Mouse (Mus musculus): ENCODE measurements at regions not wholly inside any gene's neighbourhood (a gene's known extent, or its start where the extent isn't known, plus 50 kb on each side); places are given as distances from the start of the nearest gene placed in this dataset.

DNA sequence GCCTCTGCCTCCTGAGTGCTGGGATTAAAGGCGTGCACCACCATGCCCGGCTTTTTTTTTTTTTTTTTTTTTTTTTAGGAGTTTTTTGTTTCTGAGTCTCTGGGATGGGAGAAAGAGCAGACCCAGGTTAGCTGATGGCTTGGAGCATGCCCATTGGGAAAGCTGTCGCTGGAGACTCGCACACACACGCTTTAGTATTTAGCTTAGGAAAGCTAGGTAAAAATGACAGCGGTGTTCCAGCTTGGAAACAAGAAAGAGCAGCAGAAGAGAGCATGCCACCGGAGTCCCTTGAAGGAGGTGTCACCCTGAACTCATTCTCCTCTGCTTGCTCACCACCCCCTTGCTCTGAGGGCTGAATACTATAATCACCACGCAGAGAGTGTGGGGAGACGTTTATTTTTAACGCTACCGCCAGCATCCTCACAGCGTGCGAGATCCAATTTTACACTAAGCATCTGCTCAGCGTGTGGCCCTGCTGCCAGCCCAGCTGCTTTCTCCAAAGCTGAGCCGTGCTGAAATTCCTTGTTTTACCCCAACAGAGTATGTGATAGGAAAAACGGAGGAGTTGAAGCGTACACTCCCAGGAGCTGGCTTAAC lies 95.9 kb upstream of the Map3k1 start:
- TF ChIP-seq POLR2A (IDR thresholded peaks at IDR 0.05; ENCODE audit: insufficient read depth, low read length) (no peak), CTCF (IDR thresholded peaks at IDR 0.05; ENCODE audit: low read depth, low read length) (no peak), EP300 (IDR thresholded peaks at IDR 0.05; ENCODE audit: insufficient read depth, low read depth, low read length) (no peak)

Data from ES-Bruce4 (cell line).